Mouse (Mus musculus) kidney, embryonic 14.5 days (tissue): ENCODE results near the gene Prnp. TPM values are rescaled to one million over a fixed set of nuclear protein-coding genes. Genes with fewer than 3 reads are reported as not detected.
A peak's percentile ranks its signal among the peaks of the same experiment; 100 is the strongest.

Experiments
- ATAC-seq: fragments of 200-750 bp; cut with Nextera tagmentation; 2 replicates; pipeline ENCODE4 v1.8.0; 2017; ENCODE audit warnings: moderate number of reproducible peaks, mild to moderate bottlenecking, moderate TSS enrichment, moderate library complexity; ENCODE audit not compliant: low FRiP score, low TSS enrichment
- H3K27ac ChIP-seq: fragments of 300-500 bp; sonication (generic); 2 replicates; pipeline ENCODE4 v1.5.1; 2014; ENCODE audit warnings: low read depth, mild to moderate bottlenecking, low read length, moderate library complexity, mixed read lengths
- H3K27me3 ChIP-seq: fragments of 300-500 bp; sonication (generic); 2 replicates; pipeline ENCODE4 v1.6.1; 2014; ENCODE audit warnings: mild to moderate bottlenecking, low read length; ENCODE audit not compliant: control insufficient read depth, insufficient read depth
- H3K36me3 ChIP-seq: fragments of 300-500 bp; sonication (generic); 2 replicates; pipeline ENCODE4 v1.6.1; 2014; ENCODE audit warnings: low read length, mixed read lengths; ENCODE audit not compliant: control insufficient read depth, insufficient read depth
- H3K4me1 ChIP-seq: fragments of 300-500 bp; sonication (generic); 2 replicates; pipeline ENCODE4 v1.6.1; 2014; ENCODE audit warnings: low read length, mixed read lengths; ENCODE audit not compliant: control insufficient read depth, insufficient read depth
- H3K4me2 ChIP-seq: fragments of 300-500 bp; sonication (generic); replicated peaks from 2 replicates; pipeline ENCODE4 v1.6.1; 2014; ENCODE audit warnings: low read depth, mild to moderate bottlenecking, low read length
- H3K4me3 ChIP-seq: fragments of 300-500 bp; sonication (generic); 2 replicates; pipeline ENCODE4 v1.5.1; 2014; ENCODE audit warnings: mild to moderate bottlenecking, low read length
- H3K9ac ChIP-seq: fragments of 300-500 bp; sonication (generic); 2 replicates; pipeline ENCODE4 v1.6.1; 2014; ENCODE audit warnings: low read depth, mild to moderate bottlenecking, low read length, moderate library complexity
- H3K9me3 ChIP-seq: fragments of 300-500 bp; sonication (generic); 2 replicates; pipeline ENCODE4 v1.6.1; 2016; ENCODE audit warnings: low read length; ENCODE audit not compliant: control insufficient read depth
- WGBS: fragments of 180-500 bp; shearing (Covaris S2); extraction: QIAGEN DNeasy Blood & Tissue Kit; methylation state at CpG from one replicate; pipeline ENCODE4 v1.1.7; 2014; 5-methylcytosine and 5-hydroxymethylcytosine counted together
- polyA plus RNA-seq: library from polyadenylated mRNA; unstranded; fragments of >200 nt; fragmentation: Nextera tagmentation; extraction: Ambion mirVana; gene quantifications from 2 replicates; pipeline ENCODE4 v1.2.1, GENCODE M21; 2014

Prnp gene
- polyA plus RNA-seq, 1 experiment from 2014 or later = 23.1 TPM

- H3K9me3 ChIP-seq = no peaks in the 10 kb centered on the region
- no peak overlapping the region for H3K9ac ChIP-seq
- H3K27me3 ChIP-seq = no peaks in the 10 kb centered on the region
- no peak overlapping the region for H3K4me2 ChIP-seq
- 57% methylated on average over 8 of the region's 8 CpGs for WGBS
- H3K4me3 ChIP-seq = no peak overlapping the region
- no peaks in the 10 kb centered on the region for H3K4me1 ChIP-seq
- ATAC-seq = no peak
- no peak overlapping the region for H3K27ac ChIP-seq
- no peaks in the 10 kb centered on the region for H3K36me3 ChIP-seq
These were observed 6.9 kb upstream of the Prnp start for GRCm38 (mm10) chr2:131902867-131903266.

- Histone ChIP-seq H3K27ac (no peak overlapping the region), H3K4me3 (no peak overlapping the region), H3K9ac (no peak overlapping the region), H3K4me1 (no peaks in the 10 kb centered on the region), H3K9me3 (no peaks in the 10 kb centered on the region), H3K27me3 (no peaks in the 10 kb centered on the region), H3K4me2 (no peak overlapping the region), H3K36me3 (no peaks in the 10 kb centered on the region)
- no peak for ATAC-seq
- WGBS = 57% methylated on average over 5 of the region's 5 CpGs
These were observed 4.7 kb upstream of the Prnp start for GRCm38 (mm10) chr2:131905025-131905424.

GRCm38 (mm10) chr2:131905776-131906175 is 4.0 kb upstream of the Prnp start:
- ATAC-seq = no peak
- Histone ChIP-seq H3K27me3 (no peaks in the 10 kb centered on the region), H3K9ac (no peak overlapping the region), H3K4me1 (no peaks in the 10 kb centered on the region), H3K4me2 (no peak overlapping the region), H3K27ac (no peak overlapping the region), H3K36me3 (no peaks in the 10 kb centered on the region), H3K4me3 (no peak overlapping the region), H3K9me3 (no peaks in the 10 kb centered on the region)
- WGBS = 50% methylated on average over 6 of the region's 6 CpGs

- H3K9me3 ChIP-seq = no peaks in the 10 kb centered on the region
- no peak overlapping the region for H3K4me3 ChIP-seq
- no peak for ATAC-seq
- WGBS = 96% methylated on average over 3 of the region's 3 CpGs
- no peaks in the 10 kb centered on the region for H3K4me1 ChIP-seq
- H3K36me3 ChIP-seq = no peaks in the 10 kb centered on the region
- H3K27me3 ChIP-seq = no peaks in the 10 kb centered on the region
- no peak overlapping the region for H3K9ac ChIP-seq
- no peak overlapping the region for H3K4me2 ChIP-seq
- H3K27ac ChIP-seq = no peak overlapping the region
These were observed 3.5 kb upstream of the Prnp start for GRCm38 (mm10) chr2:131906266-131906665.

- ATAC-seq = no peak
- H3K36me3 ChIP-seq = no peaks in the 10 kb centered on the region
- H3K27me3 ChIP-seq = no peaks in the 10 kb centered on the region
- WGBS = 90% methylated on average over 1 of the region's 1 CpGs
- no peaks in the 10 kb centered on the region for H3K4me1 ChIP-seq
- no peak overlapping the region for H3K4me3 ChIP-seq
- no peak overlapping the region for H3K4me2 ChIP-seq
- H3K9me3 ChIP-seq = no peaks in the 10 kb centered on the region
- H3K27ac ChIP-seq = no peak overlapping the region
- H3K9ac ChIP-seq = no peak overlapping the region
These were observed 2.9 kb upstream of the Prnp start for GRCm38 (mm10) chr2:131906846-131907245.

- Histone ChIP-seq H3K9ac (no peak overlapping the region), H3K4me3 (no peak overlapping the region), H3K4me2 (no peak overlapping the region), H3K4me1 (no peaks in the 10 kb centered on the region), H3K36me3 (no peaks in the 10 kb centered on the region), H3K27ac (no peak overlapping the region), H3K9me3 (no peaks in the 10 kb centered on the region), H3K27me3 (no peaks in the 10 kb centered on the region)
- WGBS = 84% methylated on average over 5 of the region's 5 CpGs
- ATAC-seq = no peak
These were observed 2.4 kb upstream of the Prnp start for GRCm38 (mm10) chr2:131907311-131907710.

GRCm38 (mm10) chr2:131908351-131908861 is 1.3 kb upstream of the Prnp start:
- 70% methylated on average over 7 of the region's 7 CpGs for WGBS
- Histone ChIP-seq H3K4me3 (no peak overlapping the region), H3K9ac (no peak overlapping the region), H3K36me3 (no peaks in the 10 kb centered on the region), H3K27me3 (no peaks in the 10 kb centered on the region), H3K4me1 (no peaks in the 10 kb centered on the region), H3K9me3 (no peaks in the 10 kb centered on the region), H3K4me2 (no peak overlapping the region), H3K27ac (no peak overlapping the region)
- ATAC-seq = peak; percentile 54

GRCm38 (mm10) chr2:131908906-131909305 is 822 bp upstream of the Prnp start:
- ATAC-seq = no peak
- Histone ChIP-seq H3K27me3 (no peaks in the 10 kb centered on the region), H3K9ac (no peak overlapping the region), H3K27ac (no peak overlapping the region), H3K4me3 (no peak overlapping the region), H3K36me3 (no peaks in the 10 kb centered on the region), H3K9me3 (no peaks in the 10 kb centered on the region), H3K4me2 (no peak overlapping the region), H3K4me1 (no peaks in the 10 kb centered on the region)
- WGBS = 59% methylated on average over 1 of the region's 1 CpGs

- H3K27me3 ChIP-seq = no peaks in the 10 kb centered on the region
- WGBS = 51% methylated on average over 2 of the region's 2 CpGs
- no peaks in the 10 kb centered on the region for H3K4me1 ChIP-seq
- H3K4me3 ChIP-seq = peak overlapping the region; percentile 64; the same call in 1 of the 2 replicates
- H3K27ac ChIP-seq = no peak overlapping the region
- peak overlapping the region; percentile 76 for H3K4me2 ChIP-seq
- H3K9me3 ChIP-seq = no peaks in the 10 kb centered on the region
- H3K9ac ChIP-seq = no peak overlapping the region
- ATAC-seq = no peak
- no peaks in the 10 kb centered on the region for H3K36me3 ChIP-seq
These were observed 1.1 kb downstream of the Prnp start for GRCm38 (mm10) chr2:131910847-131911246.
